Mouse (Mus musculus) hindbrain, embryonic 14.5 days (tissue): ENCODE results near the gene Gm2a. TPM values are rescaled to one million over a fixed set of nuclear protein-coding genes. Genes with fewer than 3 reads are reported as not detected.

Experiments used
- ATAC-seq: fragments of 200-750 bp; cut with Nextera tagmentation; 2 replicates; pipeline ENCODE4 v1.8.0; 2017; ENCODE audit warnings: moderate number of reproducible peaks, mild to moderate bottlenecking, moderate TSS enrichment, moderate library complexity; ENCODE audit not compliant: low FRiP score
- DNase-seq: peaks from one replicate; pipeline ENCODE4 v3.0.0-alpha.2; 2015; ENCODE audit warnings: low spot score
- H3K27ac ChIP-seq: fragments of 300-500 bp; sonication (generic); 2 replicates; pipeline ENCODE4 v1.5.1; 2014; ENCODE audit warnings: mild to moderate bottlenecking, moderate library complexity
- H3K27me3 ChIP-seq: fragments of 300-500 bp; sonication (generic); 2 replicates; pipeline ENCODE4 v1.6.1; 2014; ENCODE audit warnings: mild to moderate bottlenecking, low read length, mixed read lengths; ENCODE audit not compliant: control insufficient read depth, insufficient read depth
- H3K36me3 ChIP-seq: fragments of 300-500 bp; sonication (generic); replicated peaks from 2 replicates; pipeline ENCODE4 v1.6.1; 2014; ENCODE audit not compliant: control insufficient read depth, insufficient read depth
- H3K4me1 ChIP-seq: fragments of 300-500 bp; sonication (generic); replicated peaks from 2 replicates; pipeline ENCODE4 v1.6.1; 2014; ENCODE audit warnings: antibody characterized with exemption, low read length, mixed read lengths; ENCODE audit not compliant: control insufficient read depth, insufficient read depth
- H3K4me2 ChIP-seq: fragments of 300-500 bp; sonication (generic); replicated peaks from 2 replicates; pipeline ENCODE4 v1.6.1; 2014; ENCODE audit warnings: mild to moderate bottlenecking, moderate library complexity
- H3K4me3 ChIP-seq: fragments of 300-500 bp; sonication (generic); replicated peaks from 2 replicates; pipeline ENCODE4 v1.5.1; 2014; ENCODE audit warnings: mild to moderate bottlenecking, low read length
- H3K9ac ChIP-seq: fragments of 300-500 bp; sonication (generic); 2 replicates; pipeline ENCODE4 v1.6.1; 2014
- H3K9me3 ChIP-seq: fragments of 300-500 bp; sonication (generic); 2 replicates; pipeline ENCODE4 v1.6.1; 2016; ENCODE audit warnings: low read length; ENCODE audit not compliant: control insufficient read depth
- WGBS: fragments of 180-500 bp; shearing (Covaris S2); extraction: QIAGEN DNeasy Blood & Tissue Kit; methylation state at CpG from one replicate; pipeline ENCODE4 v1.1.7; 2014; 5-methylcytosine and 5-hydroxymethylcytosine counted together
- polyA plus RNA-seq: library from polyadenylated mRNA; unstranded; fragments of >200 nt; fragmentation: Nextera tagmentation; extraction: Ambion mirVana; gene quantifications from 2 replicates; pipeline ENCODE4 v1.2.1, GENCODE M21; 2014

Gene Gm2a
- polyA plus RNA-seq, 1 experiment from 2014 or later = 32.9 TPM

GRCm38 (mm10) chr11:55117031-55117430, 19.1 kb downstream of the Gm2a start:
- Histone ChIP-seq H3K4me3 (no peak overlapping the region), H3K27me3 (no peaks in the 10 kb centered on the region), H3K27ac (no peak overlapping the region), H3K9ac (no peak overlapping the region), H3K36me3 (no peaks in the 10 kb centered on the region), H3K4me1 (no peaks in the 10 kb centered on the region), H3K9me3 (no peaks in the 10 kb centered on the region), H3K4me2 (no peak overlapping the region)
- DNase-seq (no peak), ATAC-seq (no peak)
- 86% methylated on average over 2 of the region's 2 CpGs for WGBS

- Histone ChIP-seq H3K36me3 (no peaks in the 10 kb centered on the region), H3K27me3 (no peaks in the 10 kb centered on the region), H3K4me3 (no peak overlapping the region), H3K4me1 (no peaks in the 10 kb centered on the region), H3K9ac (no peak overlapping the region), H3K9me3 (no peaks in the 10 kb centered on the region), H3K4me2 (no peak overlapping the region), H3K27ac (no peak overlapping the region)
- ATAC-seq (no peak), DNase-seq (no peak)
Observed at GRCm38 (mm10) chr11:55120279-55120678, 22.4 kb downstream of the Gm2a start.

- ATAC-seq (no peak), DNase-seq (no peak)
- Histone ChIP-seq H3K9ac (no peak overlapping the region), H3K4me3 (no peak overlapping the region), H3K27ac (no peak overlapping the region), H3K9me3 (no peaks in the 10 kb centered on the region), H3K36me3 (no peaks in the 10 kb centered on the region), H3K27me3 (no peaks in the 10 kb centered on the region), H3K4me1 (no peaks in the 10 kb centered on the region), H3K4me2 (no peak overlapping the region)
- 86% methylated on average over 8 of the region's 8 CpGs for WGBS
Observed at GRCm38 (mm10) chr11:55120821-55121271, 22.9 kb downstream of the Gm2a start.

GRCm38 (mm10) chr11:55121430-55121829, 23.5 kb downstream of the Gm2a start:
- Histone ChIP-seq H3K36me3 (no peaks in the 10 kb centered on the region), H3K9ac (no peak overlapping the region), H3K9me3 (no peaks in the 10 kb centered on the region), H3K4me2 (no peak overlapping the region), H3K4me3 (no peak overlapping the region), H3K4me1 (no peaks in the 10 kb centered on the region), H3K27ac (no peak overlapping the region), H3K27me3 (no peaks in the 10 kb centered on the region)
- ATAC-seq (no peak), DNase-seq (no peak)
- WGBS = 80% methylated on average over 1 of the region's 1 CpGs

GRCm38 (mm10) chr11:55126663-55127062, 28.7 kb downstream of the Gm2a start:
- Histone ChIP-seq H3K4me3 (no peak overlapping the region), H3K9ac (no peak overlapping the region), H3K4me1 (no peaks in the 10 kb centered on the region), H3K27me3 (no peaks in the 10 kb centered on the region), H3K9me3 (no peaks in the 10 kb centered on the region), H3K4me2 (no peak overlapping the region), H3K27ac (no peak overlapping the region), H3K36me3 (no peaks in the 10 kb centered on the region)
- 93% methylated on average over 3 of the region's 3 CpGs for WGBS
- no peak for ATAC-seq
- no peak for DNase-seq

- Histone ChIP-seq H3K4me3 (no peak overlapping the region), H3K4me2 (no peak overlapping the region), H3K36me3 (no peaks in the 10 kb centered on the region), H3K4me1 (no peaks in the 10 kb centered on the region), H3K9me3 (no peaks in the 10 kb centered on the region), H3K27me3 (no peaks in the 10 kb centered on the region), H3K27ac (no peak overlapping the region), H3K9ac (no peak overlapping the region)
- WGBS = 67% methylated on average over 6 of the region's 6 CpGs
- DNase-seq (no peak), ATAC-seq (no peak)
Observed at GRCm38 (mm10) chr11:55127937-55128336, 30.0 kb downstream of the Gm2a start.

GRCm38 (mm10) chr11:55128411-55128810, 30.5 kb downstream of the Gm2a start:
- no peak for DNase-seq
- WGBS = 81% methylated on average over 3 of the region's 3 CpGs

GRCm38 (mm10) chr11:55131077-55131742, 33.3 kb downstream of the Gm2a start:
- no peak for ATAC-seq
- H3K4me3 ChIP-seq = no peak overlapping the region
- no peaks in the 10 kb centered on the region for H3K4me1 ChIP-seq
- H3K27ac ChIP-seq = no peak overlapping the region
- WGBS = 92% methylated on average over 11 of the region's 11 CpGs
- no peaks in the 10 kb centered on the region for H3K36me3 ChIP-seq
- H3K4me2 ChIP-seq = no peak overlapping the region
- no peak for DNase-seq
- H3K9me3 ChIP-seq = no peaks in the 10 kb centered on the region
- no peaks in the 10 kb centered on the region for H3K27me3 ChIP-seq
- H3K9ac ChIP-seq = no peak overlapping the region

More at GRCm38 (mm10) chr11:55128411-55128810, 30.5 kb downstream of the Gm2a start:
- no peaks in the 10 kb centered on the region for H3K4me1 ChIP-seq
- no peaks in the 10 kb centered on the region for H3K27me3 ChIP-seq
- H3K9me3 ChIP-seq = no peaks in the 10 kb centered on the region
- H3K27ac ChIP-seq = no peak overlapping the region
- H3K9ac ChIP-seq = no peak overlapping the region
- no peak overlapping the region for H3K4me3 ChIP-seq
- ATAC-seq = no peak
- H3K4me2 ChIP-seq = no peak overlapping the region
- no peaks in the 10 kb centered on the region for H3K36me3 ChIP-seq

GRCm38 (mm10) chr11:55131946-55132345, 34.0 kb downstream of the Gm2a start:
- H3K9me3 ChIP-seq = no peaks in the 10 kb centered on the region
- H3K27ac ChIP-seq = no peak overlapping the region
- H3K36me3 ChIP-seq = no peaks in the 10 kb centered on the region

GRCm38 (mm10) chr11:55133204-55133603, 35.3 kb downstream of the Gm2a start:
- Histone ChIP-seq H3K4me3 (no peak overlapping the region), H3K4me2 (no peak overlapping the region)
- no peak for ATAC-seq

More at GRCm38 (mm10) chr11:55131946-55132345, 34.0 kb downstream of the Gm2a start:
- H3K4me2 ChIP-seq = no peak overlapping the region
- no peaks in the 10 kb centered on the region for H3K27me3 ChIP-seq
- no peaks in the 10 kb centered on the region for H3K4me1 ChIP-seq
- H3K4me3 ChIP-seq = no peak overlapping the region
- ATAC-seq (no peak), DNase-seq (no peak)
- H3K9ac ChIP-seq = no peak overlapping the region
- 89% methylated on average over 1 of the region's 1 CpGs for WGBS

More at GRCm38 (mm10) chr11:55133204-55133603, 35.3 kb downstream of the Gm2a start:
- Histone ChIP-seq H3K27me3 (no peaks in the 10 kb centered on the region), H3K36me3 (no peaks in the 10 kb centered on the region), H3K27ac (no peak overlapping the region), H3K4me1 (no peaks in the 10 kb centered on the region), H3K9me3 (no peaks in the 10 kb centered on the region), H3K9ac (no peak overlapping the region)
- WGBS = 96% methylated on average over 1 of the region's 1 CpGs
- DNase-seq = no peak
